Mouse (Mus musculus) embryonic facial prominence, embryonic 14.5 days (tissue): ENCODE data around the gene Aass. TPM values are rescaled to one million over a fixed set of nuclear protein-coding genes. Genes with fewer than 3 reads are reported as not detected.

Source experiments
- polyA plus RNA-seq: library from polyadenylated mRNA; unstranded; fragments of >200 nt; fragmentation: Nextera tagmentation; extraction: Ambion mirVana; gene quantifications from 2 replicates; pipeline ENCODE4 v1.2.1, GENCODE M21; 2014

Gene Aass
- polyA plus RNA-seq, 1 experiment from 2014 or later: 2.9 TPM

Other genes starting within 250 kb of the Aass start
- gene Fezf1, start 115.4 kb upstream of the Aass start, polyA plus RNA-seq: 4.5 and 4.9 TPM in 2 replicates